Mouse (Mus musculus): ENCODE measurements around the gene Il11ra1. TPM values are rescaled to one million over a fixed set of nuclear protein-coding genes. Genes with fewer than 3 reads are reported as not detected.
"Not testable (repeated sequence)": the region's sequence is repeated elsewhere in the genome, so short reads cannot be mapped to it uniquely, and the experiment has no call there.

Il11ra1 gene
- polyA plus RNA-seq, 1 experiment from 2014 or later, result 26.2 TPM

- CTCF ChIA-PET; ATAC-seq; POLR2A ChIA-PET; DNase-seq (ENCODE audit: low read depth, low spot score); H3K27me3 ChIP-seq: not testable (repeated sequence)
- in situ Hi-C loops (cut with MboI; ENCODE audit: low pct_unique_long_range_greater_than_20kb), result loop anchor here (25.0 kb wide), 1 partner anchor 563 kb away; the partner anchor contains the start of gene Ube2r2
Observed at GRCm38 (mm10) chr4:41700224-41700623, 435 bp downstream of the Il11ra1 start.

DNA sequence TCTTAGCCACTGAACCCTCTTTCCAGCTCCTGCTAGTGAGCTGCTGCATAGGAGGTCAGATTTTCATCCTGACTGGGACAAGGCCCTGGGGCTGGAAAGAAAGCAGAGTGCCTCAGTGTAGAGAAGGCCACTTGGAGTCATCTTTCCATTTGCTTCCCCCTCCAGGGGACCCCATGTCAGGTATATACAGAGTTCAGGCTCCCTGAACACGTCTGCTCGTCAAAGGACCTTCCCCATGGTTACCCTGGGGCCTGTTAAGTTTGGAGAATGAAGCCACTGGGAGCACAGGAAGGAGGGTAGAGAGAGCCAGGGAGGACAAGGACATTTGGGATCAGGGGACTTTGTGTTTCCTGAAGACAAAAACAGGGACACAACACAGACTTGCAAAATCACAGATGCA is 2.4 kb downstream of the Il11ra1 start:
- POLR2A ChIA-PET; ATAC-seq; CTCF ChIA-PET; DNase-seq (ENCODE audit: low read depth, low spot score); H3K27me3 ChIP-seq: not testable (repeated sequence)
- in situ Hi-C loops (cut with MboI; ENCODE audit: low pct_unique_long_range_greater_than_20kb), result loop anchor here (25.0 kb wide), 1 partner anchor 565 kb away; the partner anchor contains the start of gene Ube2r2

DNA sequence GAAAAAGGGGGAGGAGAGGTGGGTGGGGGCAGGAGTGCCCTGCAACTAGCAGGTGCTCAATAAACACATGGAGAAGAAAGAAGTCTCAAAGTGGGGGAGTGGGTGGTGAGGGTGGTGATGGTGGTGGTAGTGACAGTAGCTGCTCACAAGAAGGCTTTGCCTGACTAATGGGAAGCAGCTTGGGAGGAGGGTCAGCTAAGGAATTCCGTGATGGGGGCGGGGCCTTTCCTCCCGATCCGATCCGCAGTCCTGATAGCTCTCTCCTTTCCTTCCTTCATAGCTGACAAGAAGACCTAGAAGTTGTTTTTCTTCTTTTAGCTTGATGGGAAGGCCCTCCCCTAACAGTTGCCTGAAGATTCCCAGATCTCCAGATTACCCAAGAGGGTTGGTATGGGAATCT is 4.9 kb downstream of the Il11ra1 start:
- CTCF ChIA-PET, result no interaction called here
- no peak for ATAC-seq
- TF ChIP-seq CTCF (IDR thresholded peaks at IDR 0.05), result no peak

GRCm38 (mm10) chr4:41705922-41706754 is 6.3 kb downstream of the Il11ra1 start:
- no peak for TF ChIP-seq CTCF (IDR thresholded peaks at IDR 0.05)
- in situ Hi-C loops (cut with MboI; ENCODE audit: low pct_unique_long_range_greater_than_20kb), result loop anchor here (5.0 to 25.0 kb wide), 3 partner anchors 49 to 569 kb away; partner anchors contain the start of gene Ube2r2
- ChIA-PET CTCF (interaction anchor here (1.3 to 2.0 kb wide), 3 partner anchors 53 to 241 kb away, joined by 3 to 6 read pairs (median 5); partner anchors contain the start of genes Kif24 and Nudt2), POLR2A (interaction anchor here (1.2 kb wide), 1 partner anchor 44 kb away, joined by 3 read pairs; no protein-coding TSS in a partner anchor)
- ATAC-seq (no peak), DNase-seq (ENCODE audit: low read depth, low spot score) (no peak)
- no peaks in the 10 kb centered on the region for H3K27me3 ChIP-seq

More for the DNA sequence above, 4.9 kb downstream of the Il11ra1 start:
- no peak for DNase-seq (ENCODE audit: low read depth, low spot score)
- in situ Hi-C loops (cut with MboI; ENCODE audit: low pct_unique_long_range_greater_than_20kb), result loop anchor here (5.0 to 25.0 kb wide), 3 partner anchors 47 to 567 kb away; partner anchors contain the start of gene Ube2r2
- H3K27me3 ChIP-seq, result no peaks in the 10 kb centered on the region
- POLR2A ChIA-PET, result no interaction called here

- ATAC-seq (no peak), DNase-seq (ENCODE audit: low read depth, low spot score) (no peak)
- CTCF ChIA-PET, result interaction anchor here (0.9 to 2.0 kb wide), 8 partner anchors 54 to 242 kb away, joined by 3 to 12 read pairs (median 4); partner anchors contain the start of genes Kif24 and Nudt2
- POLR2A ChIA-PET, result interaction anchor here (1.2 kb wide), 1 partner anchor 45 kb away, joined by 3 read pairs; no protein-coding TSS in a partner anchor
- TF ChIP-seq CTCF (IDR thresholded peaks at IDR 0.05), result no peak
- in situ Hi-C loops (cut with MboI; ENCODE audit: low pct_unique_long_range_greater_than_20kb), result loop anchor here (5.0 to 25.0 kb wide), 3 partner anchors 50 to 570 kb away; partner anchors contain the start of gene Ube2r2
- H3K27me3 ChIP-seq, result no peaks in the 10 kb centered on the region
Observed at GRCm38 (mm10) chr4:41707011-41707535, 7.3 kb downstream of the Il11ra1 start.

DNA sequence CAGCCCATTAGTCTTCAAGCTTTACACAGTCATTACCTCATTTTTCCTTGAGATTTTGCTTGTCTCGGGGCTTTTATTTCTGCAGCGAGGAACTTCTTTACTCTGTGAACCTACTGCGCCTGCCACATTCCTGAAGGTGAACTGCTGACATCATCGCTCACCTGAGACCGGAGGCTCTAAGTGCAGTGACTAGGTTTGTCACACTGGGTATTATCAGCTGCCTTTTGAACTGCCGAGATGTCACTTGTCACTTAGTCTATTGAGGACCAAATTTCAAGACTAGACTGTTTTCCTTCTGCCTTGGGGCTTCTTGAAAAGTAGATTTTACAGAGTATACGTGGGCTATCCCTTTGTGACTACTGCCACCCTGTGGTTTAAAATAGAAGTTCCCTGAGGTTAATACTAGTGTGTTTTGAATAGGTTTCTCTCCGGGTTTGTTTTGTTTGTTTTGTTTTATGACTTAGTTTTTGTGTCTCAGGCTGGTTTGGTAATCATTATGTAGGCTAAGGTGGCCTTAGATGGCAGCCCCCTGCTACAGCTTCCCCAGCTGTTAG is 8.5 kb downstream of the Il11ra1 start:
- in situ Hi-C loops (cut with MboI; ENCODE audit: low pct_unique_long_range_greater_than_20kb), result loop anchor here (5.0 to 25.0 kb wide), 3 partner anchors 51 to 571 kb away; partner anchors contain the start of gene Ube2r2
- no peak for TF ChIP-seq CTCF (IDR thresholded peaks at IDR 0.05)
- POLR2A ChIA-PET, result interaction anchor here (0.6 kb wide), 1 partner anchor 37 kb away, joined by 3 read pairs; no protein-coding TSS in a partner anchor
- ATAC-seq, result no peak
- CTCF ChIA-PET, result interaction anchor here (0.9 to 1.4 kb wide), 10 partner anchors 31 to 243 kb away, joined by 3 to 12 read pairs (median 3); no protein-coding TSS in a partner anchor
- no peaks in the 10 kb centered on the region for H3K27me3 ChIP-seq
- DNase-seq (ENCODE audit: low read depth, low spot score), result no peak

DNA sequence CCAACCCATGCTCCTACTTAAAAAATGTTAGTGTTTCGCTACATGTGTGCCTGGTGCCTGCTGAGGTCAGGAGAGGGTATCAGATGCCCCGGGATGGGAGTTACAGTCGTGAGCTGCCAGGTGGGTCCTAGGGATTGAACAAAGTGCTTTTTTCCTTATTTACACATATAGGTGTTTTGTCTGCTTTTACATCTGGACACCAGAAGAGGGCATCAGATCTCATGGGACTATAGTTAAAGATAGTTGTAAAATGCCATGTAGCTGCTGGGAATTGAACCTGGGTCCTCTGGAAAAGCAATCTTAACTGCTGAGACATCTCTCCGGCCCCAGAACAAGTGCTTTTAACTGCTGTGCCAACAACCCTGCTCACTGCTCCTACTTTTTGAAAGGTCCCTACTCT is 10.4 kb downstream of the Il11ra1 start:
- in situ Hi-C loops (cut with MboI; ENCODE audit: low pct_unique_long_range_greater_than_20kb), result loop anchor here (25.0 kb wide), 1 partner anchor 573 kb away; the partner anchor contains the start of gene Ube2r2
- H3K27me3 ChIP-seq, result no peaks in the 10 kb centered on the region
- no peak for DNase-seq (ENCODE audit: low read depth, low spot score)
- POLR2A ChIA-PET, result no interaction called here
- CTCF ChIA-PET, result no interaction called here
- no peak for ATAC-seq
- no peak for TF ChIP-seq CTCF (IDR thresholded peaks at IDR 0.05)

GRCm38 (mm10) chr4:41711705-41712375 is 12.1 kb downstream of the Il11ra1 start:
- H3K27me3 ChIP-seq, result no peaks in the 10 kb centered on the region
- TF ChIP-seq CTCF (IDR thresholded peaks at IDR 0.05), result no peak
- in situ Hi-C loops (cut with MboI; ENCODE audit: low pct_unique_long_range_greater_than_20kb), result loop anchor here (25.0 kb wide), 1 partner anchor 575 kb away; the partner anchor contains the start of gene Ube2r2
- ChIA-PET CTCF (interaction anchor here (6.5 kb wide), 1 partner anchor 26 kb away, joined by 40 read pairs; no protein-coding TSS in a partner anchor), POLR2A (no interaction called here)
- DNase-seq (ENCODE audit: low read depth, low spot score), result no peak
- no peak for ATAC-seq

DNA sequence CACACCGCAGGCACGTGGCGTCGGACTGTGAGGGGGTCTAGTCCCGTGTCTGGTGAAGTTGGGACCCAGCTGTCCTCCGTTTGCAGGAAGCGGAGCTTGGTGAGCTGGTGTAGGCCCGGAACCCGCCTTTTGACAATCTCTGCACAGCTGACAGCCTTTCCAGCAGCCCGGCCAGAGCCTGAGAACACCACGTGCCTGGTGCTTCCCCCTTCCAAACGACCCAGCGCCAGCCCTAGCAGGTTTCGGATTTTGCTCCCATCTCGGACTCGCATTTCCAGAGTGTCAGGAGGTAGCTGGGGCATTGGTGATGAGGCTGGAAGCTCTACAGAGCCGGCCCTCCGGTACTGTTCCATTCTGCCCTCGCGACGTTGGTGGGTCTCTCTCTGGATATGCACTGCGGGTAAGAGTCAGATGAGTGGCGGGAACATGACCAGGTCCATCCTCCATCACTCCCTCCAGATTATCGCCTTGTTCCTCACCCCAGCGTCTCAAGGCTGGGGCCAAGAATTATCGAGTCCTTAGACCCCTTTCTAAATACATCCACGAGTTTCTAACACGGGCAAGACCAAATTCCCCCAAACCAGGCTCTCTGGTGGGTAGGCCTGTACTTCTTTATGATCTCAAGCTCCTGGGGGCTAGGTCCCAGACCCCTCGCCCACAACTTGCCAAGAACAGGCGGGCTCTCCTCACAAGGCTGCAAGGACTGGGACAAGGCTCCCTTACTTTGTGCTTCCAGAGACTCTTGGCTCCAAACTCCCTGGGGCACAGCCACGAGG is 12.8 kb downstream of the Il11ra1 start:
- CTCF ChIA-PET, result interaction anchor here (6.5 kb wide), 1 partner anchor 25 kb away, joined by 40 read pairs; no protein-coding TSS in a partner anchor
- in situ Hi-C loops (cut with MboI; ENCODE audit: low pct_unique_long_range_greater_than_20kb), result loop anchor here (25.0 kb wide), 1 partner anchor 575 kb away; the partner anchor contains the start of gene Ube2r2
- no peaks in the 10 kb centered on the region for H3K27me3 ChIP-seq
- DNase-seq (ENCODE audit: low read depth, low spot score) (no peak), ATAC-seq (no peak)
- POLR2A ChIA-PET, result interaction anchor here (1.3 kb wide), 1 partner anchor 28 kb away, joined by 3 read pairs; no protein-coding TSS in a partner anchor
- TF ChIP-seq CTCF (IDR thresholded peaks at IDR 0.05), result no peak
